Mouse (Mus musculus) intestine, embryonic 15.5 days (tissue): Measurements from ENCODE around the gene Fto. TPM values are rescaled to one million over a fixed set of nuclear protein-coding genes. Genes with fewer than 3 reads are reported as not detected.

Source experiments
- ATAC-seq: fragments of 200-750 bp; cut with Nextera tagmentation; 2 replicates; pipeline ENCODE4 v1.8.0; 2017; ENCODE audit warnings: moderate TSS enrichment, moderate library complexity
- H3K27ac ChIP-seq: fragments of 300-500 bp; sonication (generic); 2 replicates; pipeline ENCODE4 v1.5.1; 2015; ENCODE audit warnings: mild to moderate bottlenecking, inconsistent platforms
- H3K27me3 ChIP-seq: fragments of 300-500 bp; sonication (generic); replicated peaks from 2 replicates; pipeline ENCODE4 v1.6.1; 2015; ENCODE audit warnings: inconsistent platforms
- H3K36me3 ChIP-seq: fragments of 300-500 bp; sonication (generic); 2 replicates; pipeline ENCODE4 v1.6.1; 2015; ENCODE audit warnings: inconsistent platforms
- H3K4me1 ChIP-seq: fragments of 300-500 bp; sonication (generic); replicated peaks from 2 replicates; pipeline ENCODE4 v1.6.1; 2015; ENCODE audit warnings: inconsistent platforms
- H3K4me2 ChIP-seq: fragments of 300-500 bp; sonication (generic); replicated peaks from 2 replicates; pipeline ENCODE4 v1.6.1; 2015; ENCODE audit warnings: mild to moderate bottlenecking, inconsistent platforms
- H3K4me3 ChIP-seq: fragments of 300-500 bp; sonication (generic); replicated peaks from 2 replicates; pipeline ENCODE4 v1.5.1; 2015; ENCODE audit warnings: inconsistent platforms
- H3K9ac ChIP-seq: fragments of 300-500 bp; sonication (generic); 2 replicates; pipeline ENCODE4 v1.6.1; 2015; ENCODE audit warnings: inconsistent platforms
- H3K9me3 ChIP-seq: fragments of 300-500 bp; sonication (generic); 2 replicates; pipeline ENCODE4 v1.6.1; 2016; ENCODE audit warnings: inconsistent platforms
- WGBS: fragments of 180-500 bp; shearing (Covaris S2); methylation state at CpG from one replicate; pipeline ENCODE4 v1.1.7; 2015; 5-methylcytosine and 5-hydroxymethylcytosine counted together
- polyA plus RNA-seq: library from polyadenylated mRNA; unstranded; fragments of >200 nt; fragmentation: Nextera tagmentation; extraction: Ambion mirVana; gene quantifications from 2 replicates; pipeline ENCODE4 v1.2.1, GENCODE M21; 2015

Fto gene
- polyA plus RNA-seq, 1 experiment from 2014 or later = 59.7 TPM

DNA sequence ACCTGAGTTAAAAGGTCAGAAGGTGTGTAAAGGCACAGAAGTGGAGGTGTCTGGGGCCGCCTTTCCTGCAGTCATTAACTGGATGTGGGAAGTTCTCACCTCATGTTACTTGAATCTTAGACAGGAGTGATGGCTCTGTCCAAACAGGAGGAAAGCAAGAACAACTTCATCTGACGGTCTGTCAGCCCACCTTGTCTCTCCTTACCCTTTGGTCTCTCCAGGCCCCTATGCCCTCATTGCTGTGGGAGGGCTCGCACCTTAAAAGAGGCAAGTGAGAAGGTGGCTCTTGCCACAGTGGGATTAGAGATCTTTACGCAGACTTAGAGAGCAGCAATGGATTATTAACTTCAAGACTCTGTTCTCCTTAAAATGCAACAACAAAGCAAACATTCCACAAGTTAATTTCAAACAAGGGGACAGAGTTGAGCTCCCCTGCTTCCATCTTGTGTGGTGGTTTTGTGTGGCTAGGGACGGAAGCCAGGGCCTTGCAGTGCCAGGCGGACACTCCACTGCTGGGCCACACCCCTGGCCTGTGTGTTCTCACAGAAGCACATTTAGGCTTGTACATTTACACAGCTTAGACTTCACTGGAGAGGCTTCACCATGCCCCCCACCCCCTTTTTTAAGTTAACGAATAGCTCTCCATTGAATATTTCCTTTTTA lies 135.5 kb downstream of the Fto start:
- 86% methylated on average over 7 of the region's 7 CpGs for WGBS
- no peak overlapping the region for H3K4me2 ChIP-seq
- H3K9ac ChIP-seq = no peak overlapping the region
- no peak overlapping the region for H3K27ac ChIP-seq
- no peaks in the 10 kb centered on the region for H3K9me3 ChIP-seq
- H3K4me1 ChIP-seq = peaks cover 9% of the 10 kb centered on the region; the same call in 1 of the 2 replicates
- ATAC-seq = no peak
- no peaks in the 10 kb centered on the region for H3K27me3 ChIP-seq
- no peak overlapping the region for H3K4me3 ChIP-seq
- no peaks in the 10 kb centered on the region for H3K36me3 ChIP-seq

DNA sequence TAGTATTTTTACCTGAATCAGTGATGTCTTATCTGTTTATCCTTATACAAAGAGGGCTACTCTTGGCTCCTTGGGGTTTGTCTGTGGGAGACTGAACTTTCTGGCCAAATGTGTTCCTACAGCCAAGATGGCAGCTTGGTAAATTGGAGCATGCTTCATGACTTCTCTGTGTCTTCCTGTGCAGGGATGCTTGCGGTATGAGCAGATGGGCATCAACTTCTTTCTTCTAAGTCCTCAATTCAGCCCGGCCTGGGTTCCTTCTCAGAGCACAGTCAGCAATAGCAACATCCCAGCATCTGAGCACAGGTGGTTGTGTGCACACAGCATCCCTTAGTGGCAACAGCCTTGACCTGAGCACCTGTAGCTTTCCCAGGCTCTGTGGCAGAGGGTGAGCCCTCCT lies 141.6 kb downstream of the Fto start:
- H3K9ac ChIP-seq = no peak overlapping the region
- H3K27me3 ChIP-seq = no peaks in the 10 kb centered on the region
- ATAC-seq = no peak
- H3K4me3 ChIP-seq = no peak overlapping the region
- H3K4me2 ChIP-seq = no peak overlapping the region
- no peaks in the 10 kb centered on the region for H3K36me3 ChIP-seq
- no peaks in the 10 kb centered on the region for H3K4me1 ChIP-seq
- no peaks in the 10 kb centered on the region for H3K9me3 ChIP-seq
- no peak overlapping the region for H3K27ac ChIP-seq
- 96% methylated on average over 2 of the region's 2 CpGs for WGBS

DNA sequence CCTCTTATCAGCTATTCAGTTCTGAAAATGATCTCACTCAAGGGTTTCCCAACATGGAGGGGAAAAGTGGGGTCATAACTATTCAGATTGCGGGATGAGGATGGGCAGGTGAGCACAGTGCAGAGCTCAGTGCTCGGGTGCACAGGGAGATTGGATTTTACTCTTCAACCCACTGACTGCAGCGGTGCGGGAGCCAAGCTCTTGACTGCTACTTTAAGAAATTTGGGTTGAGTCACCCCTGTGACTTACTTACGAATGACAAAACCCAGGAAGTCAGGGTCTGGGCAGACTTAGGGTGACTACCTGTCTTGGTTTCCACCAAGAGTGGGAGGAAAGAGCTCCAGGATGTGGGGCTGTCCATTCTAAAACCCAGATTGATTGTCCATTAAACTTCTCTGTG lies 142.3 kb downstream of the Fto start:
- Histone ChIP-seq H3K9ac (no peak overlapping the region), H3K4me3 (no peak overlapping the region), H3K27ac (no peak overlapping the region), H3K4me2 (no peak overlapping the region), H3K36me3 (no peaks in the 10 kb centered on the region), H3K27me3 (no peaks in the 10 kb centered on the region), H3K4me1 (no peaks in the 10 kb centered on the region), H3K9me3 (no peaks in the 10 kb centered on the region)
- WGBS = 90% methylated on average over 5 of the region's 5 CpGs
- no peak for ATAC-seq

DNA sequence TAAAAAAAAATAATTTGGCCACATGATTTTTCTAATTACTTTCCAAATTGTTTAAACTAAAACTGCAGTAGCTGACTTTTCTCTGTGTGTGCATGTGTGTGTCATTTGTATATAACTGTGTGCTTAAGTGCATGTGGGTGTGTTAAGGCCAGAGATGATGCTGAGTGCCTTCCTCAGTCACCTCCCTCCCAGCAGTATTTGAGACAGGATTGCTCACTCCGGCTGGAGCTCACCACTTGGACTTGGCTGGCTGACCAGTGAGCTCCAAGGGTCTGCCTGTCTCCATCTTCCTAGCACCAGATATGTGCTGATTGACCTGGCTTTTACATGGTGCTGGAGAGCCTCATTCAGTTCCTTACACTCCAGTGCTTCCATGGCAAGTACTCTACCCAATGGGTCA lies 144.7 kb downstream of the Fto start:
- H3K9ac ChIP-seq = no peak overlapping the region
- no peak for ATAC-seq
- no peaks in the 10 kb centered on the region for H3K36me3 ChIP-seq
- H3K4me2 ChIP-seq = no peak overlapping the region
- no peak overlapping the region for H3K4me3 ChIP-seq
- H3K4me1 ChIP-seq = no peaks in the 10 kb centered on the region
- no peaks in the 10 kb centered on the region for H3K27me3 ChIP-seq
- 80% methylated on average over 1 of the region's 1 CpGs for WGBS
- no peak overlapping the region for H3K27ac ChIP-seq
- no peaks in the 10 kb centered on the region for H3K9me3 ChIP-seq

DNA sequence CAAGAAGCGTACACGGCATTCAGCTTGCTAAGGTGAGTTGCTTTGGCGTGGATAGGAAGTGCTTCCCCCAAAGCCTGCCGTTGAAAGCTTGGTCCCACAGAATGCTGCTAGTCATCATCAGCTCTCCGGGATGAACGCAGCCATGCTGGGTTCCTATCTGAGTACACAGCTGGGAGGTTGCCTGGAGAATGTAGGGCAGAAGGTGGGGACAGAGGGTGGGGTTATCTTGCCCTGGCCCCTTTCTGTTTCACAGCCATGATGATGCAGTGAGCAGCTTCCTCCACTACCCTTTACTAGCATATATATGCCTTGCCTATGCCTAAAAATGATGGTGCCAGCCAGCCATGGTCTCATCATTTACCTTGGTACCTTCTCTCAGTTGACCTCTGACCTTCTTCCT lies 147.6 kb downstream of the Fto start:
- WGBS = 64% methylated on average over 6 of the region's 6 CpGs
- ATAC-seq = no peak
- H3K4me3 ChIP-seq = no peak overlapping the region
- H3K36me3 ChIP-seq = no peaks in the 10 kb centered on the region
- no peak overlapping the region for H3K27ac ChIP-seq
- H3K4me2 ChIP-seq = no peak overlapping the region
- H3K4me1 ChIP-seq = no peaks in the 10 kb centered on the region
- H3K9ac ChIP-seq = no peak overlapping the region
- H3K9me3 ChIP-seq = no peaks in the 10 kb centered on the region
- H3K27me3 ChIP-seq = no peaks in the 10 kb centered on the region

DNA sequence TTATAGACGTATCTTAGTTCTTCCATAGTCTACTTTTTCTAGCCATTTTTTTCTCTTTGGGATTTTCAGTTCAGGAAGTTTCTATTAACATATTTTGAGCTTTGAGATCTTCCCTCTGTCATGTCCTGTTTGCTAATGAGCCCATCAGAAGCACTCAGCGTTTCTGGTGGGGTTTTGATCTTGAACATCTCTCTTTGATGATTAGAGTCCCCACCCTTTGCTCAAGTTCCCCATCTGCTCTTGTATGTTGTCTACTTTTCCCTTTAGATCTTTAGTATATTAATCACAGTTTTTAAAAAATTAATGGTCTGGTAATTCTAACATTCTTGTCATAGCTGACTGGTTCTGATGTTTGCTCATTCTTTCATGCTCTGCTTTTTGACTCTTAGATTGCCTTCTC lies 150.4 kb downstream of the Fto start:
- H3K4me1 ChIP-seq = no peaks in the 10 kb centered on the region
- WGBS = 81% methylated on average over 2 of the region's 2 CpGs
- H3K9ac ChIP-seq = no peak overlapping the region
- no peak overlapping the region for H3K4me3 ChIP-seq
- no peak overlapping the region for H3K27ac ChIP-seq
- H3K36me3 ChIP-seq = no peaks in the 10 kb centered on the region
- no peak for ATAC-seq
- no peaks in the 10 kb centered on the region for H3K27me3 ChIP-seq
- H3K4me2 ChIP-seq = no peak overlapping the region
- no peaks in the 10 kb centered on the region for H3K9me3 ChIP-seq

DNA sequence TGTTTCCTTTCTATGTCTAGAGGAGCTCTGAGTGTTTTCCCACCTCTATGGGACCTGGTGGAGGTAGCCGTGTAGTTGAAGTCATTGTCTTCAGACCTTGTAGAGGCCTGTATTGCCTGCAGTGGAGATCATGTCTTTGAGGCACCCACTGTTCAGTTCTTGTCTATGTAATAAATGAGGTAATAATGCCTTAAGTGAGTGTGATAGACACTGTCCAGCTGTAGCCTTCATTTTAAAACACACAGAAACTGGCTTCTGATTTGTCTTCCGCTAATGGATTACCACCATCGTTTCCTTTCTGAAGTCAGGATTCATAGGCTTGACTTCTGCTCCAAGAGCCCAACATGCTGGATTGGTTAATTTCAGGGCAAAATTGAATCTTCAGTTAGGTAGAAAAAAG lies 154.1 kb downstream of the Fto start:
- no peaks in the 10 kb centered on the region for H3K27me3 ChIP-seq
- H3K4me3 ChIP-seq = no peak overlapping the region
- H3K4me2 ChIP-seq = no peak overlapping the region
- no peaks in the 10 kb centered on the region for H3K9me3 ChIP-seq
- ATAC-seq = no peak
- WGBS = 80% methylated on average over 3 of the region's 3 CpGs
- H3K27ac ChIP-seq = no peak overlapping the region
- no peak overlapping the region for H3K9ac ChIP-seq
- H3K36me3 ChIP-seq = no peaks in the 10 kb centered on the region
- H3K4me1 ChIP-seq = no peaks in the 10 kb centered on the region

DNA sequence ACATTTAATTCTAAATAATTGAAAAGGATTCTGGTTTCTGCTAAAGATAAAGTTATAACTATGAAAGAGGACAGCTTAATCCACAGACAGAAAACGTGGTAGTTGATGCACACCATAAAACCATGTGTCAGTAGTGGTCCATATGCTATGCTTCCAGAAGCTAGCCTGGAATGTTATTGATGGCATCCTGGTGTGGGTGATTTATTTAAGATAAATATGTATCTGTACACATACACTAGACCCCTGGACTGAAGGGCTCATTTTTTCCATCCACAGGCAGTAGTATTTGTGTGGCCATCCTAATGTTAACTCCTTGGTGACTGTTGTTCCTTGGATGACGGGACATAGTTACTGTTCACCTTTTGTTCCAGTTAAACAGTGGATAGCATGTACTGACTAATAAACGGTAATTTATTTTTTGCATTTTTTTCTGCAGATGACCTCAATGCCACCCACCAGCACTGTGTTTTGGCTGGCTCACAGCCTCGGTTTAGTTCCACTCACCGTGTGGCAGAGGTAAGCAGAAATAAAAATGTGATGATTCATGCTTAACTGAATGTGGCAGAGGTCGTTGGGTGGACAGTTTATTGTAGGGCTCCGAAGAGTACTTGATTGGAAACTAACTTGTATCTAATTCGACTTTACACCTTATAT lies 154.7 kb downstream of the Fto start:
- Histone ChIP-seq H3K4me2 (no peak overlapping the region), H3K27ac (no peak overlapping the region), H3K36me3 (no peaks in the 10 kb centered on the region), H3K9ac (no peak overlapping the region), H3K9me3 (no peaks in the 10 kb centered on the region), H3K4me3 (no peak overlapping the region), H3K4me1 (no peaks in the 10 kb centered on the region), H3K27me3 (no peaks in the 10 kb centered on the region)
- WGBS = 77% methylated on average over 8 of the region's 8 CpGs
- no peak for ATAC-seq

DNA sequence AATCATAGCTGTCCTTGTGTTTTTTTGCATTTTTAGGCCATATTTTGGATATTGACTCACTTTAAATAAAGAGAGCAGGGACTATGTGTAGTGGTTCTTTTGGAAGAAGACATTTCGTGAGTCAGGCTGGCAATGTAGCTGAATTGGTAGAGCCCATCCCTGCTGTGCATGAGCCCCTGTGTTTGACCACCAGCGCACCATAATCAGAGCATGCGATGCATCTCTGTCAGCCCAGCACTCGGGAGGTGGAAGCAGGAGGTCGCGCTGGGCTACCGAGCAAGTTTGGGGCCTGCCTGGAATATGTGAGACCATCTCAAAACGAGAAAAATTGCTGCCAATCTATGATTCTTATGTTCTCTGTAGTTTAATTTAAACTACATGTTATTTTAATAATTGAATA lies 156.1 kb downstream of the Fto start:
- Histone ChIP-seq H3K9ac (no peak overlapping the region), H3K4me2 (no peak overlapping the region), H3K36me3 (no peaks in the 10 kb centered on the region), H3K4me1 (no peaks in the 10 kb centered on the region), H3K4me3 (no peak overlapping the region), H3K27me3 (no peaks in the 10 kb centered on the region), H3K27ac (no peak overlapping the region), H3K9me3 (no peaks in the 10 kb centered on the region)
- WGBS = 87% methylated on average over 8 of the region's 8 CpGs
- ATAC-seq = no peak

DNA sequence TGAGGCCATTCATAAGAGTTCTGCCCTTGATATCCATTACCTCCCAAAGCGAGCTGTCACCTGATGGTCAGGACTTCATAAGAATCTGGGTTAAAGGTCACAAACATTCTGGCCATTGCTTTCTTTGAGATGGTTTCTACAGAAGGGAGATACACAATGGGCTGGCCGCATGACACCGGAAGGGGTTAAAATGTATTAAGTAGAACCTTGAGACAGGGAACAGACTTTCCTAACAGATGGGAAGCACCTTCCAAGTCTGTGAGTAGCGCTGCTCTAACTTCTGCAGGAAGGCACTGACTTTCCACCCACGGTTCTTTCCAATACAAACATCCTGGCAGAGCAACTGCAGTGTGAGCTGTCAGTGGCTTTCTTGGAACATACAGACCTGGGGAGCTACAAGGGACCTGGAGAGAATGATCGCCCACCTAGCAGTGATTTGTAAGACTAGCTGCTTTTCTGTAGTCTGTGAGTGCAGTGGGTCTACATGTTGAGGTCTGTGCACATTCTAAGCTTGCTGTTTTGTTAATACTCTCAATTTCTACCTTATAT lies 161.5 kb downstream of the Fto start:
- 76% methylated on average over 6 of the region's 6 CpGs for WGBS
- H3K9me3 ChIP-seq = no peaks in the 10 kb centered on the region
- H3K36me3 ChIP-seq = 0 out of 2 replicates have a peak, but pooled peaks cover 3% of the 10 kb centered on the region
- no peak overlapping the region for H3K4me3 ChIP-seq
- no peak for ATAC-seq
- H3K4me2 ChIP-seq = no peak overlapping the region
- H3K27me3 ChIP-seq = no peaks in the 10 kb centered on the region
- no peaks in the 10 kb centered on the region for H3K4me1 ChIP-seq
- H3K27ac ChIP-seq = no peak overlapping the region
- H3K9ac ChIP-seq = no peak overlapping the region

DNA sequence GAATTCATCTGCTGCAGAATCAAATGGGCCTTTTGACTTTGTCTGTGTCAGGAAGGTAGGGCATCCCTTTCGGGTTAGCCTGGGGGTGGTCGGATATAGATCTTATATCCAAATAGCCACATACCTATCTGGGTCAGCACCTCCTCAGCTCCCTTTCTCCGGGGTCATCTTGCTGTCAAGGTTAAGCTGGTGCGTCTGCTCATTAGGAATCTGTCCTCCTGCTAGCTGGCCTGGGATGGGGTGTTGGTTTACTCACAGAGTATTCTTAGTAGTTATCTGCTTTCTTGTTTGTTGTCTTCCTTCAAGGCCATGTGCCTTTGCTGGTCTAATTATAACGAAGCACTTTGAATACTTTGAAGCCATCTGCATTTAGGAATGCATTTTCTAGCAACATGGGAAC lies 163.7 kb downstream of the Fto start:
- 91% methylated on average over 5 of the region's 5 CpGs for whole genome bisulfite sequencing
- Histone ChIP-seq H3K4me1 (no peaks in the 10 kb centered on the region), H3K9me3 (no peaks in the 10 kb centered on the region), H3K36me3 (0 out of 2 replicates have a peak, but pooled peaks cover 3% of the 10 kb centered on the region), H3K4me2 (no peak overlapping the region), H3K27ac (no peak overlapping the region), H3K9ac (no peak overlapping the region), H3K27me3 (no peaks in the 10 kb centered on the region), H3K4me3 (no peak overlapping the region)
- ATAC-seq = no peak

DNA sequence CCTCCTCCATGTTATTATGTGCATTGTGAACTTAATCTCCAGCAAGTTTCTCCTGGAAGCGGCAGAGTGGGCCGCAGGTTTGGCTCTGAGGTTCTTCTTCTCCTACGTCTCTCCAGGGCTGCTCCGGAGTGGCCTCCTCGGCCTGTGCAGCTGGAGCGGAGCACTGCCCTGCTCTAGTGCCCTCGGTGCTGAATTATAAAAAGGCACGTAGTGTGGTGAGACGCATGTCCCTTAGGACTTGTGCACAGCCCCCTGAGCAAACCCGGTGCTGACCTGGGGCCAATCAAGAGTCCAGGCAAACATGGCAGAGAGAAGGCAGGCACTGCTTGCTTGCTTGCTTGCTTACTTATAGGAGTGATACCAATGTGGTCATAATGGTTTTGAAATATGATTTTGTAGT lies 164.1 kb downstream of the Fto start:
- no peak overlapping the region for H3K27ac ChIP-seq
- H3K27me3 ChIP-seq = no peaks in the 10 kb centered on the region
- H3K9me3 ChIP-seq = no peaks in the 10 kb centered on the region
- ATAC-seq = no peak
- H3K36me3 ChIP-seq = 0 out of 2 replicates have a peak, but pooled peaks cover 3% of the 10 kb centered on the region
- H3K4me2 ChIP-seq = no peak overlapping the region
- H3K4me3 ChIP-seq = no peak overlapping the region
- H3K9ac ChIP-seq = no peak overlapping the region
- H3K4me1 ChIP-seq = no peaks in the 10 kb centered on the region
- WGBS = 90% methylated on average over 10 of the region's 10 CpGs

DNA sequence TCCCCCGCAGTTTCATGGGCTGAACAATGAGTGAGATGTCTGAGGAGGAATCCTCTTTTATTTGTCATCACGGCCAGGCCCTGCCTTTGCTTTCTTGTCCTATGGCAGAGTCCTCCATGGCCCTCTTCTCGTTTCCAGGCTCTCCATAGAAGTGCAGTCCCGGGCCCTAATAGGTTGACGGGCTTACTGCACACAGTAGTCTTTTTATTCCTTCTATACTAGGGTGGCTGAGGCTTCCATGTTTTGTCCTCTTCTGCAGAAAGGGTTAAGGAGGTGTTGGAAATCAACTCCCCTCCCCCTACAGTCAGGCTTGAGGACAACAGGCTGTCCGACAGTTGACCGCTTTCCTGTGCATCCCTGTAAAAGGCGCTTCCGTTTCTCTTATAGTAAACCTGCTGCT lies 169.2 kb downstream of the Fto start:
- no peak overlapping the region for H3K4me3 ChIP-seq
- no peaks in the 10 kb centered on the region for H3K27me3 ChIP-seq
- no peaks in the 10 kb centered on the region for H3K36me3 ChIP-seq
- no peak overlapping the region for H3K27ac ChIP-seq
- no peak for ATAC-seq
- H3K4me2 ChIP-seq = no peak overlapping the region
- no peak overlapping the region for H3K9ac ChIP-seq
- H3K9me3 ChIP-seq = no peaks in the 10 kb centered on the region
- 69% methylated on average over 9 of the region's 9 CpGs for WGBS
- H3K4me1 ChIP-seq = no peaks in the 10 kb centered on the region
